Comparison of ENCODE assay signal across 9 mouse cellular contexts in the genomic region with DNA sequence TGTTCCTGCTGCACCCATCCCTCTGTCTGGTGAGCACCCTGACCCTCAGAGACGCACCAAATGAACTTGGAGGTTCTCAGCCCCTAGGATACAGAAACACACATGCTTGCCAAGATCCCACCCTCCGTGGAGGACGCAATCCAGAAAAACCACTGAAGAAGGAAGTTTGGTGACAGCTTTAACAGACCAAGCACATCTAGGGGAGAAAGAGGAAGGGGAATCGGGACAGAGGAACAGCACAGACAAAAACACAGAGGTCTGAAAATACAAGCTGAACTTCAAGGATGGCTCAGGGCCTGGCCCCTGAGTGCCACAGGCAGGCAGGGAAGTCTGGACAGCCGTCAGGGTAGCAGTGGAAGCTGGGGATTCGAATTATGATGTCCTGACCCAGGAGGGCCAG. TPM values are rescaled to one million over a fixed set of nuclear protein-coding genes. Genes with fewer than 3 reads are reported as not detected.
DNase-seq lines count a peak whose midpoint lies in the region; ATAC-seq and TF ChIP-seq lines count a peak whose summit lies in the region.
"Had no signal": no experiment of that assay in that cellular context is flagged by ENCODE, and none has a peak within 500 bp of the region (broad histone marks: within the 10 kb centered on the region; RNA-seq: fewer than 3 reads in every experiment).

No protein-coding gene starts in this region.

- no peak for DNase-seq in gastrocnemius, adult 2 months
- no peak for DNase-seq in gastrocnemius, adult 8-10 months (ENCODE audit: low spot score in 2 of 2)
- no peak for DNase-seq in thymus, adult 2 months
- DNase-seq in thymus, adult 18-20 months = no peak
- no peak for DNase-seq in right cerebral cortex, postnatal 25 days
- no peak for DNase-seq in cerebellum, adult 11-12 months
- DNase-seq in hindbrain, embryonic 11.5 days (ENCODE audit: low spot score) = no peak
- DNase-seq: kidney, postnatal 14 days had no signal

- no peaks in the 10 kb centered on the region for H3K9me3 ChIP-seq in limb, embryonic 15.5 days
- no peaks in the 10 kb centered on the region for H3K9me3 ChIP-seq in hindbrain, embryonic 11.5 days (ENCODE audit: control insufficient read depth, low read length)

- no peak overlapping the region for H3K4me2 ChIP-seq in limb, embryonic 15.5 days
- H3K4me2 ChIP-seq in hindbrain, embryonic 11.5 days (replicated peaks; ENCODE audit: low read depth, low read length) = no peak overlapping the region

- WGBS in thymus, adult 2 months = 9% methylated on average over 6 of the region's 6 CpGs
- whole genome bisulfite sequencing in limb, embryonic 15.5 days = 65% methylated on average over 6 of the region's 6 CpGs
- 87% methylated on average over 6 of the region's 6 CpGs for WGBS in hindbrain, embryonic 11.5 days

- H3K36me3 ChIP-seq in thymus, adult 2 months (ENCODE audit: control insufficient read depth, insufficient read depth, low read length) = peaks cover 12% of the 10 kb centered on the region
- 0 out of 2 replicates have a peak, but pooled peaks cover under 1% of the 10 kb centered on the region for H3K36me3 ChIP-seq in limb, embryonic 15.5 days
- H3K36me3 ChIP-seq in hindbrain, embryonic 11.5 days (ENCODE audit: control insufficient read depth, insufficient read depth, low read length) = no peaks in the 10 kb centered on the region

- intact Hi-C loops in gastrocnemius, adult 2 months (cut with DNase I) = no loop called here

- no peak overlapping the region for H3K9ac ChIP-seq in limb, embryonic 15.5 days
- H3K9ac ChIP-seq in hindbrain, embryonic 11.5 days (ENCODE audit: low read depth, low read length) = no peak overlapping the region

- H3K27me3 ChIP-seq in thymus, adult 2 months (ENCODE audit: control insufficient read depth, insufficient read depth, low read length) = no peaks in the 10 kb centered on the region
- H3K27me3 ChIP-seq in limb, embryonic 15.5 days = no peaks in the 10 kb centered on the region
- H3K27me3 ChIP-seq in hindbrain, embryonic 11.5 days (ENCODE audit: control insufficient read depth, insufficient read depth, low read length) = no peaks in the 10 kb centered on the region

- TF ChIP-seq POLR2A in thymus, adult 2 months (IDR thresholded peaks at IDR 0.05; ENCODE audit: control insufficient read depth, extremely low read depth, insufficient read depth, low read length, poor library complexity) = no peak

- ATAC-seq in limb, embryonic 15.5 days (ENCODE audit: insufficient number of reproducible peaks, low FRiP score, low TSS enrichment, low read depth) = no peak
- ATAC-seq in hindbrain, embryonic 11.5 days (ENCODE audit: low FRiP score) = no peak

- peak overlapping the region; percentile 69 for H3K4me3 ChIP-seq in gastrocnemius, adult 2 months
- peak overlapping the region; percentile 79 for H3K4me3 ChIP-seq in thymus, adult 2 months (ENCODE audit: control insufficient read depth, insufficient read depth, low read length)
- no peak overlapping the region for H3K4me3 ChIP-seq in limb, embryonic 15.5 days
- no peak overlapping the region for H3K4me3 ChIP-seq in hindbrain, embryonic 11.5 days (ENCODE audit: low read depth, low read length)

- no peak for TF ChIP-seq CTCF in gastrocnemius, adult 2 months (IDR thresholded peaks at IDR 0.05)
- no peak for TF ChIP-seq CTCF in thymus, adult 2 months (IDR thresholded peaks at IDR 0.05; ENCODE audit: borderline replicate concordance, control insufficient read depth, extremely low read depth, insufficient read depth, low read length, poor library complexity)

- H3K27ac ChIP-seq in gastrocnemius, adult 2 months = peak overlapping the region; percentile 93
- H3K27ac ChIP-seq in thymus, adult 2 months (ENCODE audit: control insufficient read depth, insufficient read depth, low read length) = peak overlapping the region; percentile 89
- peak overlapping the region; percentile 88; the same call in 1 of the 2 replicates for H3K27ac ChIP-seq in limb, embryonic 15.5 days
- no peak overlapping the region for H3K27ac ChIP-seq in hindbrain, embryonic 11.5 days (ENCODE audit: low read depth, low read length)

- H3K4me1 ChIP-seq in thymus, adult 2 months (replicated peaks; ENCODE audit: control insufficient read depth, insufficient read depth, low read length) = peaks cover 76% of the 10 kb centered on the region
- H3K4me1 ChIP-seq in limb, embryonic 15.5 days = peaks cover 73% of the 10 kb centered on the region
- H3K4me1 ChIP-seq in hindbrain, embryonic 11.5 days (replicated peaks; ENCODE audit: control insufficient read depth, insufficient read depth, low read length) = peaks cover 20% of the 10 kb centered on the region

RNA-seq across cellular contexts. Expression of a gene that starts 1.5 kb away (rescaled TPM):
- total RNA-seq in gastrocnemius, adult 2 months (2021) = 1 to 10 TPM in 1 of 2 experiments, under 1 TPM in 1; 0.97 to 1.8 TPM
- 1 to 10 TPM in 2 of 4 experiments, under 1 TPM in 2; 0.68 to 1.4 (median 0.96) TPM for total RNA-seq in gastrocnemius, adult 8-10 months (2022)
- 76.6 and 92.4 TPM in 2 replicates for polyA plus RNA-seq in thymus, adult 2 months (2012; rRNA removed)
- polyA plus RNA-seq in limb, embryonic 15.5 days (2015; fragmentation: Nextera tagmentation; extraction: Ambion mirVana) = 5.6 and 6.0 TPM in 2 replicates
- 5.7 and 6.1 TPM in 2 replicates for polyA plus RNA-seq in hindbrain, embryonic 11.5 days (2014; fragmentation: Nextera tagmentation; extraction: Ambion mirVana)

RNA-seq across cellular contexts. Expression of a gene that starts 39.4 kb away (rescaled TPM):
- total RNA-seq in gastrocnemius, adult 2 months (2021) = not detected
- 1 to 10 TPM in 1 of 4 experiments, not detected in 3; 1.3 TPM for total RNA-seq in gastrocnemius, adult 8-10 months (2022)
- polyA plus RNA-seq in thymus, adult 2 months (2012; rRNA removed) = 0.31 and 0.38 TPM in 2 replicates
- polyA plus RNA-seq in limb, embryonic 15.5 days (2015; fragmentation: Nextera tagmentation; extraction: Ambion mirVana) = 0.25 and 0.35 TPM in 2 replicates
- not detected in 2 replicates for polyA plus RNA-seq in hindbrain, embryonic 11.5 days (2014; fragmentation: Nextera tagmentation; extraction: Ambion mirVana)

RNA-seq across cellular contexts. Expression of a gene that starts 45.7 kb away (rescaled TPM):
- total RNA-seq in gastrocnemius, adult 2 months (2021) = not detected
- total RNA-seq in gastrocnemius, adult 8-10 months (2022) = not detected
- polyA plus RNA-seq in thymus, adult 2 months (2012; rRNA removed) = 0.18 and 0.28 TPM in 2 replicates
- not detected in 2 replicates for polyA plus RNA-seq in limb, embryonic 15.5 days (2015; fragmentation: Nextera tagmentation; extraction: Ambion mirVana)
- not detected in 2 replicates for polyA plus RNA-seq in hindbrain, embryonic 11.5 days (2014; fragmentation: Nextera tagmentation; extraction: Ambion mirVana)

RNA-seq across cellular contexts. Expression of a gene that starts 57.3 kb away (rescaled TPM):
- 1 to 10 TPM in 1 of 2 experiments, not detected in 1; 1.3 TPM for total RNA-seq in gastrocnemius, adult 2 months (2021)
- total RNA-seq in gastrocnemius, adult 8-10 months (2022) = 1 to 10 TPM in 3 of 4 experiments, not detected in 1; 1.8 to 4.2 (median 2.1) TPM
- 3.5 and 5.3 TPM in 2 replicates for polyA plus RNA-seq in thymus, adult 2 months (2012; rRNA removed)
- polyA plus RNA-seq in limb, embryonic 15.5 days (2015; fragmentation: Nextera tagmentation; extraction: Ambion mirVana) = 57.2 and 75.5 TPM in 2 replicates
- polyA plus RNA-seq in hindbrain, embryonic 11.5 days (2014; fragmentation: Nextera tagmentation; extraction: Ambion mirVana) = not detected in 2 replicates

Comparison
In these comparisons a context has a peak if more than half of its experiments do, and no peak if none do; other contexts are left out.
1. H3K4me3 ChIP-seq: peak in gastrocnemius, adult 2 months (single experiment) and thymus, adult 2 months (single experiment); none in limb, embryonic 15.5 days (single experiment) and hindbrain, embryonic 11.5 days (single experiment).
2. RNA of a gene that starts 1.5 kb away (polyA plus RNA-seq): 76.6 to 92.4 TPM in thymus, adult 2 months; 5.7 to 6.1 TPM in hindbrain, embryonic 11.5 days and 5.6 to 6.0 TPM in limb, embryonic 15.5 days; every median in the first group is over 10 times any median in the second.